Mouse (Mus musculus): ENCODE data around the gene Kcnc1.

- no peak for TF ChIP-seq CTCF (IDR thresholded peaks at IDR 0.05; ENCODE audit: low read depth)
- no peak for TF ChIP-seq EP300 (IDR thresholded peaks at IDR 0.05; ENCODE audit: low read depth)
Measured at GRCm38 (mm10) chr7:46453930-46454679, 57.8 kb downstream of the Kcnc1 start.

Measured in liver, embryonic 14.5 days (tissue).